Mouse (Mus musculus) ovary, postnatal 10 days (tissue): ENCODE results near the gene Lrig1.

Experiments
- DNase-seq: peaks from one replicate; pipeline ENCODE4 v3.0.0; 2022; ENCODE audit warnings: low spot score

Gene Lrig1

DNA sequence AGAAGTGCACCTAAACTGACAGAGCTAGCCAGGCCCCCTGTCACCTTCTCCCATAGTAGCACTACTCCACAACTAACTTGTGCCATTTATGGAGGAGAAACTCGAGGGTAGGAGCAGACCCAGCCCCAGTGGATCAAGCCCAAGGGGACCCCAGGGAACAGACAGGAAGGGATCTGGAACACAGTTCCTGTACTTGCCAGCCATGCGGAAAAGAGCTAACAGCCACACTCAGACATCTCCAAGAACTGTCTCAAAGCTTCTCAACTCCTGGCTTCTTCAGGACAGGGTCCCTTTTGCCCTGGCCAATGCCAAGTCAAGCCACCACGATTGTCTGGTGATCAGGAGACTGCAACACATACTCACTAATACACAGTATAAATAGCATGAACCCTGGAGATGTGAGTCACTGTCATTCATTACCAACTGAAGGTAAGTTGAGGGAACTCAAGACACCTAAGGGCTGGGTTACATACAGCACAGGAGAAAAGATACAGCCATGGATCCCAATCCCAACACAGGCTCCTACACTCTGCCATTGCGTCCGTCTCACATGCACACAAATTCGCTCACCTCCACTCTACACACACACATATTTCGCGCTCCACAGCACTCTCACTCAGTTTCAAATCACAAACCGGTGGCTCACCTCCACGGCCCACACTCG lies 1.3 kb downstream of the Lrig1 start:
- no peak for DNase-seq

DNA sequence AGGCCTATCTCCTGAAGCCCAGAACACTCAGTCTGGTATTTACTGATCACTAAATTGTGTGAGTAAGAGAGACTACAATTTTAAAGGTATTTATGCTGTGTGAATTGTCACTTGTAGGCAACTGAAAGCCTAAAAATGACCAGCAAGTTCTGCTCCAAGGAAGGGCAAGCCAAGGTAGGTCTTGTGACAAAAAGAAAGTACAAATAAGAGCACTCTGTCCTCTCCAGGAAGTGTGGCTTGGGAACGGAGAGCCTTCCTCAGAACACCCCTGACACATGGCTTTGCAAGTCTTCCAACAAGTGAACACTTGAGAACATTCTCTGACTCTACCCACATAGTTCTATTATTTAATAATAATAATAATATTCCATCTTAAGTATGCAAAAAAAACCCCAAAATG lies 2.5 kb downstream of the Lrig1 start:
- DNase-seq: no peak

DNA sequence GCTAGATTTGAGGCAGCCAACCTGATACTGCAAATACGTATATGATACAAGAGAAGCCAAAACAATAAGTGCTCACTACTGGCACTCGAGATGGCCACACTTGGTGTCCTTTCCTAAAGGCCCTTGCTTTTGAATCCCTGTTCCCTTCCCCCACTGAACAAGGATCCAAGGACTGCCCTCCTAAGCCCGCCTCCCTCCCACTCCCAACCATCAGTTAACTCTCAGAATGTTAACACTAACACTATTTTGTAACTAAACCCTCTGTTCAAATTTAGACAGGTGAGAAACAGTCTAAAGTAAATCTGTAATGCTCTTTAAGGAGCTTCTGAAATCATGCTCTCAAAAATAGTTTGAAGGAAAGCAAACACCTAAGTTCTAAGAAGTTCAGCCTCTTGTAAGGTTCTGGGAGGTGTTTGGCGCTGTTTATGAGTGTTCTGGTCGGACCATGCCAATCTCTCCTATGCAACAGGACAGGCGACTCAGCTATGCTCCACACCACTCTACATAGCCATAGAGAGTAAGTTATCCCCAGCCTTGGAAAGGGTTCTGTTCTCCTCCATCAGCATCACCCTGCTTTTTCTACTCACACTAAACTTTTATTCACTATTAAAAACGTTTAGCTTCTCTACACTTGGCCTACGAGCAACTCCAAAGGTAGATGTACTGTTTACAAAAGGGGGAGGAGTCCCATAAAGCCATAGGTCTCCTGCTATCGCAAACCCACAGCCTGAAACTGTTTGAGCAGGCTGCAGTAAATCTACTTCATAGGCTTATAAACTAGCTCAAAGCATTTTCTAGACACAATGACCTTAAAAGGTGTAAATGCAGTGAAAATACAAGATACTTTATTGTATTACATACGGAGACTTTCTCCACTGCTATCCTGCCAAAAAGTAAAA lies 3.5 kb downstream of the Lrig1 start:
- no peak for DNase-seq

DNA sequence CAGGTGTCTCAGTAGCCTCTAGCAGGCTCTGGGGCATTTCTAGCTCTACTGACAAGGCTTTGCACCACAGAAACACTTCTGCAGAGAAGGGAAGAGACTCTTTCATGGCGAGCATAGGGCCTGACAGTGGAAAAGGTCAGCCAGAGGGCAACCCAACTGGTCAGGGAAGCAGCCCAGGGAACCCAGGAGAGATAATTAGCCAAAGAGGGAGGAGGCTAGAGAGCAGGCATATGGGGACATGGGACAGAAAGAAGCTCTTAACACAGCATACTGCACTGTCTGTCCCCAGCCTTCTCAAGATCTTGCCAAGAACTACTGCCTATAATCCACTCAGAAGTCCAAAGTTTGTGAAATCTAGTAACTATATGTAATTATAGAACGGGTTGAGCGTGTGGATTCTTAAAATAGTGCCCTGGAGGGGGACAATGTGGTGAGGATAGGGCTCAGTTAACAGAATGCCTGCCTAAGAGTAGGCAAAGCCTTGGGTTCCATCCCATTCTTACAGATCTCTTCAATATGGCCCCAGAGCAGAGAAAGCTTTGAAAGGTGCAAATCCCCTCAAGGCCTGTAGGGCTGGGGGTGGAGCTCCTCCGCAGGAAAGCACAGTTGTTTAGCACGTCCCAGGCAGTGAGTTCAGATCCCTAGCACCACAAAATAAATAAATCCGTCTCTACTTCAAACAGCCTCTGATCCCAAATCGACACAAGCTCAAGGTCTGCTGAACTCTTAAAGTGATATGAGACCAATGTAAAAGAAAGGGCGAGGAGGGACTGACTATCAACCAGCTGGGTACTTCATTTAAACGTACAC lies 4.6 kb downstream of the Lrig1 start:
- no peak for DNase-seq

DNA sequence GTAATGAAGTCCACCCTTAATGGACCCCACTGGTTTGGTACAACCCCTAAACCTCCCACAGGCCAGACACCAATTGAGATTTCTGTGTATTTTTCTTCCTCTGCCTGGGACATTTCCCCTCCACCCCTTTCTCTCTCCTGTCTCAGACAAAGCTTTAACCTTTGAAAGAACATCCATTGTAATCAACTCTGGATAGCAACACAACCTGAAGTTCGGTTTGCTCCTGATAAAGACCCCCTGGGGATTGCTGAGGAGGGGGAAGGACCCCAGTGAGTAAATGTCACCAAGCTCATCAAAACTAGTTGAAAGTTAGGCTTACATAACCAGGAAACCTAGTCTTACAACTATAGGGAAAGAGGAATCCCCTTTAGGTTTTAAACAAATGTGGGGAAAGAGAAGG lies 5.5 kb downstream of the Lrig1 start:
- no peak for DNase-seq

DNA sequence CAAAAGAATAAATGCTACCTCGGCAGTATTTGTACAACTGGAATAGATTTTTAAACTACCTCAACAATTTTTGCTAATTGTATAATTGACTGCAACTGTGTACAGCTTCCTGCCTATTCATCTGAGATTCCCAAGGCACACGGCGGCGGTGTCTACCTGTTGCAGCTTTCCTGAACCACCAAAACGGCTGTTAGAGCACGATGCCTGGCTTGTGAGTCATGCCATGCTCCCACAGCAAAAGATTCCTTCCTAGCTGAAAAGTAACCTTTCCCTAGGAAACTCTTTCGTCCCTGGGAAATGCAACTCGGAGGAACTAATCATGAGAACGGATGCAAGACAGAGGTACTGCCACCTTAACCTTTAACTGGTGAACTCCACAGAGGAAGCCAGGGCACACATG lies 6.9 kb downstream of the Lrig1 start:
- no peak for DNase-seq

DNA sequence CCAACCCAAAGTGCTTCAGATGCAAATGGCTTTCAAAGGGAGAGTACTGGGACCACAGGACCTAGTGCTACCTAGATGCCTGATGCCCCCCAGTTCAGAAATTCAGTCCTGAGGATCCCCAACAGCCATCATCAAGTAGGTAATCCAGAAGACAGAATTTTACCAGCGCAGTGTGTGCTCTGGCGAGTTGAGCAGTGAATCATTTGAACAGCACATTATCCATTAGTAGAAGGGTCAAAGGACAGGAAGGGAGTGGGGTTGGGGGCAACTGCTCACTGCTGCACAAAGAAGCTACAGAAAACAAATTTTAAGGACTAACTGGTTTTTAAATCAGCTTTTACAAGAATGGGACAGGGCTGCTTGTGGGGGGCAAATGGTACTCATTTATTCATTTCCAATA lies 8.0 kb downstream of the Lrig1 start:
- DNase-seq: no peak

- DNase-seq: no peak
Observed at GRCm38 (mm10) chr6:94690247-94690646, 9.7 kb downstream of the Lrig1 start.

GRCm38 (mm10) chr6:94688722-94689121 lies 11.2 kb downstream of the Lrig1 start:
- no peak for DNase-seq

DNA sequence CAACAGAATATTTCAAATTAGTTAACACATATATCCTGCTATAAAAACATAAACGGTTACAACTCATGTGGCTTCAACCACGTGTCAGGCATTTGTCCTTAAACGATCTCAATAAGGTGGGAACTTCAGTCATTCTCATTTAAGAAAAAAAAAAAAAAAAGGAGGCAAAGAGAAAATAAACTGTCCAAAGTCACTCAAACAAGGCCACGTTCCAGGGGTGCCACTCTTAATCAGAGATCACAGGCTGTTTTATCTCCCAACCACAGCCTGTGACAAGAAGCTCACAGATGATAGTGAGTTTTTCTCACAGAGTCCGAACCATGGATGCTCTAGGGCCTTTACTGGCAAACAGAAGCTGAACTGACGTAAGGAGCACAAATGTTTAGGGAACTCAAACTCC lies 13.9 kb downstream of the Lrig1 start:
- no peak for DNase-seq

DNA sequence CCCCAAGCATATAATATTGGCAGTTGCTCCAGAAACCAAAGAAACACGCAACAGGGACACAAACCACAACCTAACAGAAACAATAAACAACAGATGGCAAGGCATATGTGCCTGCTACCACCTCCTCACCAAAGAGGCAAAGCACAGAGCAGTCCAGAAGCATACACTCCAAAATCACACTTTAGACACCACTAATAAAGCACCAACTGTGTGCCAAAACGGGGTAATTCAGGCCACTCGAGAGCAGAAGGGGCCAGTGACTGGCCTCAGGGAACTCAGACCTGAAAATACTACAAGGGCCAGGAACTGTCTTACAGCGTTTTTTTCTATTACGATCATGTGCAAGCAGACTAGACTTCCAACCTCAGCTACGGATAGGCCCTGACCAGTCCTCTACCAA lies 14.3 kb downstream of the Lrig1 start:
- no peak for DNase-seq

DNA sequence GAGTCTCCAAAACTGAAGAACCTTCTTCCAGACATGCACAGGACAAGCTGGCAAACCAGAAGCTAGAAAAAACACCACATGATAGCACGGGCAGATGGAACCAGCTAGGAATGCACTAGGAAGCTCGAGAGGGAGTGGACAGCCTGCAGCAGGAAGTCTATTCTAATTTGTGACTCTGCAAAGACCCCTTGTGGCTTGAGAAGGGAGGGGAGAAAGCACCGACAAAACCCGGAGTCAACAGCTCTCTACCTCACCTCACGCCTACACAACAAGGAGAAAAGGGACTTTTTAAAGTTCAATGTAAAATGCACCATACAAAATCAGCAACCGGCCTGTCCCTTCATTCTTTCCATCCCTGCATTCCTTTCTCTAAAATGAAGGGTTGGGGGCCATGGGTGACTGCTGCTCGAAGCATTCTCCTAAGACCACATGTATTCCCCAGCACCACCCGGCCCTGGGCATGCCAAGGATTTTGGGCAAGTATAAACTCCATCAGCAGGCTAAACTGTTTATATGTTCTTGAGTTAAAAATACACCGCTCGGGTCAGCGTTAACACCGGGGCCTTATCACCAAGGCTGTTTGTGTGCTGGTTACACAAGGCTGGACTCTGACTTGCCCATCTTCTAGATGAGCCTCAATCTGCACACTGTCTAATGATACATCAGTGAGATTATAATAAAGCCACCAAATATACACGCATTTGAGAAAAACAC lies 15.0 kb downstream of the Lrig1 start:
- no peak for DNase-seq

- no peak for DNase-seq
Observed at GRCm38 (mm10) chr6:94683701-94684100, 16.3 kb downstream of the Lrig1 start.

DNA sequence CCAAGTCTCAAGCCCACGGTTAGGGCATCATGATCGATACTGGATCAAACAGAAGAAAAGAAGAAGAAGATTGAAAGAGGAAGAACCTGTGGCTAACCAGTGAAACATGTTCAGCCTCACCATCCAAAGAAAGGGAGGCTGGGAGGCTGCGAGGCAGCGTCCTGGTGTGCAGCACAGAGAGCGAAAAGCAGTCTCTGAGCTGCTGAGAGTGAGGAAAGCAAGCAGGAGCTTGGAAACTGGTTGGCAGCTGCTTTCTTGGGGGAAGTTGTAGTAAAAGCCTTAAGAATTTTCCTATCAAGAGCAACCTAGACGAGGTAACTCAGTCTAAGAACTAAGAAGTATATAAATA lies 17.7 kb downstream of the Lrig1 start:
- no peak for DNase-seq

DNA sequence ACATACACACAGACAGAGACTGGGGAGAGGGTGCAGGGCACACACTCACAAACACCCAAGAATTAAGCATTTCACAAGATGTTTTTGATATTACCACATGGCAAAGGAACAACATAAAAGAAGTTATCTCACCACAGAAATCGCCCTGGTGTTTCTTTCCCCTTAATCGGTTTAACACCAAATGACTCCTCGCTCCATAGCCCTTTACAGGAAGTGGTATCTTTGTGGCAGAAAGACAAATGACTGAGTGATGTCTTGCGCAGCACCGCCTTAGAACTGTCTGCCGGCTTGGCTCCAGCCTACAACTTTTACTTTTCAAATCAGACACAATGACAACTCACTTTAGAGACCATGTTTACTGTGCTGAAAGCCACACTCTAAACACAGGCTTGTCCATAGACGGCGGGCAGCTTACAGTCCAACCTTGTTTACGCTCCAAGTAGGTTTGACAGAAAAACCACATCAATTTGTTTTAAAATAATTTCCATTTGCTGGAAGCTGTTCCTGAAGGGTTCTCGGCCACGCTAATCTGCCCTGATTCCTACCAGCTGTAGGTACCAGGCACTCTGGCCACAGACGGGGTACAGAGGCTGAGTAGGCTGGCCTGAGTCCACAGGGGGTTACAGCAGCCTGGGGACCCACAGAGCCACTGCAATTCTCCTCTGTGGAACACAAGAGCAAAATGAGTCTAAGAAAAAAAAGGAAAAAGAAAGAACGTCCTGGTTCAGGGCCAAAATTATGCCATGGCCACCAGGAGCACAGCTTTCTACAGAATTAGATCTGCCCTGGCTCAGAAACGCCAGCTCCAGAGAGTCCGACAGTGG lies 18.3 kb downstream of the Lrig1 start:
- DNase-seq: no peak

DNA sequence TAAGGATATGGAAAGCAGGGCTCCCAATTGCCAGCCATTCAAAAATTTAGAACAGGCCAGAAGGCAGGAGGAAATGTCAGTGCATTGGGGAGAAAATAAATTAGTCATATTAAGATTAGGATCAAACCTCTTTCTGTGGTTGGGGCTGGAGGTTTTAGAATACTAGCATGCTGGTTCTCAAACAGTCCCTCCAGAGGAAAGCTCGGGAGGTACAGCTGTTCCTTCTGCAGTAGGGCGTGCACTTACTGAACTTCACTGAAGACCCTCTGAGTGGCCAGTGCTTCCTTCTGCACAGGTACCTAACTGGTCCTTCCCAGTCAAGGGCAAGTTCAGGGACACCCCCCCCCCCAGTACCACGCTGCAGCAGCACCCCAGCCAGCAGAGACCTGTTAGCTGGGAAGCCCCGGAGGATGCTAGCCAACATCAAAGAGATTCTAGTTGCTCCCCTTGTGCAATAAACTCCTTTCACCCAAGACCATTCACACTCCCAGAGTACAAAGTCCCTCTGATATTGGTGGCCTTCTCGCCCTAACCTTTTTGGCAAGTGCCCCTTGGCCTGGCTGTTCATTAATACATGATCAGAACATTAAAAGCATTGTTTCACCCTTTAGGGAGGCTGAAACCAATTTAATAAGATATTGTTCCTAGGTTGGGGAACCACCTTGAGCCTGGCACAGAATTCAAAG lies 19.1 kb downstream of the Lrig1 start:
- DNase-seq: no peak

- DNase-seq: no peak
Observed at GRCm38 (mm10) chr6:94679249-94679648, 20.7 kb downstream of the Lrig1 start.

GRCm38 (mm10) chr6:94678377-94679164 lies 21.4 kb downstream of the Lrig1 start:
- no peak for DNase-seq

DNA sequence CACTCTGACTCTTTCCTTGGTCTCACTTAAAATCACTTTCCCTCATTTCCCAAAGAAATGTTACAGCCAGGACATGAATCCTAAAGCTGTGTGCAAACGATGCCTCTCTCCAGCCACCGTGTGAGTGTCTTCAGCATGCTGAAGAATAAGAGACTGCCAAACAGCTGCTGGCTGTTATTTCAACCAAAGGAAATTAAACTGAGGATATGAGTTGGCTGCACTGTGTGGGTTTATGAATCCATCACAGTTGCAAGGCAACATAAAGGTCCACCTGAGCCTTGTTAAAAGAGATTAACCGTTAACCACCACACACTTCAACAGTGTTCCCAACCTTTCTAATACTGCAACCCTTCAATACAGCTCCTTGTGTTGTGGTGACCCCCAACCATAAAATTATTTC lies 22.5 kb downstream of the Lrig1 start:
- DNase-seq: no peak

GRCm38 (mm10) chr6:94676840-94677239 lies 23.1 kb downstream of the Lrig1 start:
- no peak for DNase-seq
